Mouse (Mus musculus): ENCODE data around the gene D930048N14Rik. TPM values are rescaled to one million over a fixed set of nuclear protein-coding genes. Genes with fewer than 3 reads are reported as not detected.
"Not testable (repeated sequence)": the region's sequence is repeated elsewhere in the genome, so short reads cannot be mapped to it uniquely, and the experiment has no call there.

Gene D930048N14Rik
- polyA plus RNA-seq, 1 experiment from 2014 or later = 3.5 TPM

- 0 out of 2 replicates have a peak, but pooled peaks have one; percentile 7 for ATAC-seq (ENCODE audit: low FRiP score, low read depth)
- no peaks in the 10 kb centered on the region for H3K36me3 ChIP-seq
- peaks cover 25% of the 10 kb centered on the region for H3K4me1 ChIP-seq
- 35% methylated on average over 7 of the region's 7 CpGs for WGBS
- H3K9ac ChIP-seq = peak overlapping the region; percentile 1; the same call in 1 of the 2 replicates
- no peak overlapping the region for H3K4me3 ChIP-seq
- H3K4me2 ChIP-seq (replicated peaks) = peak overlapping the region; percentile 32
- H3K27ac ChIP-seq = peak overlapping the region; percentile 69
- H3K9me3 ChIP-seq = no peaks in the 10 kb centered on the region
- no peaks in the 10 kb centered on the region for H3K27me3 ChIP-seq
Observed at GRCm38 (mm10) chr11:51658291-51658690, 7.5 kb downstream of the D930048N14Rik start.

GRCm38 (mm10) chr11:51658705-51659104, 8.0 kb downstream of the D930048N14Rik start:
- Histone ChIP-seq H3K4me1 (peaks cover 25% of the 10 kb centered on the region), H3K36me3 (no peaks in the 10 kb centered on the region), H3K9ac (peak overlapping the region; percentile 1; the same call in 1 of the 2 replicates), H3K9me3 (no peaks in the 10 kb centered on the region), H3K27ac (peak overlapping the region; percentile 69), H3K27me3 (no peaks in the 10 kb centered on the region), H3K4me2 (replicated peaks) (peak overlapping the region; percentile 32), H3K4me3 (no peak overlapping the region)
- peak; percentile 91 for ATAC-seq (ENCODE audit: low FRiP score, low read depth)
- WGBS = 28% methylated on average over 6 of the region's 6 CpGs

GRCm38 (mm10) chr11:51661867-51662365, 11.2 kb downstream of the D930048N14Rik start:
- no peak for ATAC-seq (ENCODE audit: low FRiP score, low read depth)
- no peak overlapping the region for H3K27ac ChIP-seq
- H3K4me2 ChIP-seq (replicated peaks) = no peak overlapping the region
- H3K4me1 ChIP-seq = peaks cover 21% of the 10 kb centered on the region
- H3K27me3 ChIP-seq = no peaks in the 10 kb centered on the region
- no peaks in the 10 kb centered on the region for H3K9me3 ChIP-seq
- H3K9ac ChIP-seq = no peak overlapping the region
- no peaks in the 10 kb centered on the region for H3K36me3 ChIP-seq
- 79% methylated on average over 16 of the region's 16 CpGs for WGBS
- no peak overlapping the region for H3K4me3 ChIP-seq

- no peak for ATAC-seq (ENCODE audit: low FRiP score, low read depth)
- peaks cover 16% of the 10 kb centered on the region for H3K4me1 ChIP-seq
- 75% methylated on average over 7 of the region's 7 CpGs for WGBS
- H3K27ac ChIP-seq = no peak overlapping the region
- H3K36me3 ChIP-seq = no peaks in the 10 kb centered on the region
- no peak overlapping the region for H3K4me3 ChIP-seq
- no peaks in the 10 kb centered on the region for H3K27me3 ChIP-seq
- no peak overlapping the region for H3K4me2 ChIP-seq (replicated peaks)
- no peaks in the 10 kb centered on the region for H3K9me3 ChIP-seq
- H3K9ac ChIP-seq = no peak overlapping the region
Observed at GRCm38 (mm10) chr11:51662632-51663031, 11.9 kb downstream of the D930048N14Rik start.

- 93% methylated on average over 7 of the region's 7 CpGs for WGBS
- H3K9ac ChIP-seq; H3K27me3 ChIP-seq; H3K4me1 ChIP-seq; H3K9me3 ChIP-seq; H3K36me3 ChIP-seq; H3K4me3 ChIP-seq; H3K27ac ChIP-seq; ATAC-seq (ENCODE audit: low FRiP score, low read depth); H3K4me2 ChIP-seq (replicated peaks): not testable (repeated sequence)
Observed at GRCm38 (mm10) chr11:51664747-51665146, 14.0 kb downstream of the D930048N14Rik start.

- H3K36me3 ChIP-seq = no peaks in the 10 kb centered on the region
- no peaks in the 10 kb centered on the region for H3K27me3 ChIP-seq
Observed at GRCm38 (mm10) chr11:51670846-51671245, 20.1 kb downstream of the D930048N14Rik start.

GRCm38 (mm10) chr11:51671376-51671775, 20.6 kb downstream of the D930048N14Rik start:
- Histone ChIP-seq H3K4me1 (0 out of 2 replicates have a peak, but pooled peaks cover 6% of the 10 kb centered on the region), H3K36me3 (no peaks in the 10 kb centered on the region), H3K9me3 (no peaks in the 10 kb centered on the region), H3K27me3 (no peaks in the 10 kb centered on the region), H3K9ac (no peak overlapping the region), H3K27ac (no peak overlapping the region), H3K4me2 (replicated peaks) (no peak overlapping the region), H3K4me3 (no peak overlapping the region)
- 74% methylated on average over 2 of the region's 2 CpGs for whole genome bisulfite sequencing
- no peak for ATAC-seq (ENCODE audit: low FRiP score, low read depth)

More at GRCm38 (mm10) chr11:51670846-51671245, 20.1 kb downstream of the D930048N14Rik start:
- no peak overlapping the region for H3K4me3 ChIP-seq
- no peak overlapping the region for H3K4me2 ChIP-seq (replicated peaks)
- no peaks in the 10 kb centered on the region for H3K9me3 ChIP-seq
- no peak for ATAC-seq (ENCODE audit: low FRiP score, low read depth)
- H3K4me1 ChIP-seq = 0 out of 2 replicates have a peak, but pooled peaks cover 6% of the 10 kb centered on the region
- no peak overlapping the region for H3K9ac ChIP-seq
- no peak overlapping the region for H3K27ac ChIP-seq
- 89% methylated on average over 7 of the region's 7 CpGs for WGBS

- H3K4me1 ChIP-seq = 0 out of 2 replicates have a peak, but pooled peaks cover 6% of the 10 kb centered on the region
- ATAC-seq (ENCODE audit: low FRiP score, low read depth) = peak; percentile 77; the same call in 1 of the 2 replicates
- no peak overlapping the region for H3K9ac ChIP-seq
- H3K27me3 ChIP-seq = no peaks in the 10 kb centered on the region
- no peak overlapping the region for H3K4me2 ChIP-seq (replicated peaks)
- WGBS = 60% methylated on average over 9 of the region's 9 CpGs
- H3K36me3 ChIP-seq = no peaks in the 10 kb centered on the region
- H3K9me3 ChIP-seq = no peaks in the 10 kb centered on the region
- peak overlapping the region; percentile 48; the same call in 1 of the 2 replicates for H3K27ac ChIP-seq
- H3K4me3 ChIP-seq = no peak overlapping the region
Observed at GRCm38 (mm10) chr11:51673291-51673690, 22.5 kb downstream of the D930048N14Rik start.

- Histone ChIP-seq H3K27me3 (no peaks in the 10 kb centered on the region), H3K9ac (no peak overlapping the region), H3K4me3 (no peak overlapping the region), H3K4me2 (replicated peaks) (no peak overlapping the region), H3K4me1 (0 out of 2 replicates have a peak, but pooled peaks cover 6% of the 10 kb centered on the region), H3K9me3 (no peaks in the 10 kb centered on the region), H3K36me3 (no peaks in the 10 kb centered on the region), H3K27ac (no peak overlapping the region)
- WGBS = 73% methylated on average over 5 of the region's 5 CpGs
- no peak for ATAC-seq (ENCODE audit: low FRiP score, low read depth)
Observed at GRCm38 (mm10) chr11:51675386-51675785, 24.6 kb downstream of the D930048N14Rik start.

GRCm38 (mm10) chr11:51677737-51678418, 27.1 kb downstream of the D930048N14Rik start:
- Histone ChIP-seq H3K4me1 (0 out of 2 replicates have a peak, but pooled peaks cover 9% of the 10 kb centered on the region), H3K9ac (no peak overlapping the region), H3K27ac (no peak overlapping the region), H3K27me3 (no peaks in the 10 kb centered on the region), H3K4me3 (no peak overlapping the region), H3K4me2 (replicated peaks) (no peak overlapping the region), H3K36me3 (no peaks in the 10 kb centered on the region), H3K9me3 (no peaks in the 10 kb centered on the region)
- no peak for ATAC-seq (ENCODE audit: low FRiP score, low read depth)
- WGBS = 52% methylated on average over 6 of the region's 6 CpGs

GRCm38 (mm10) chr11:51679466-51679865, 28.7 kb downstream of the D930048N14Rik start:
- Histone ChIP-seq H3K4me1 (0 out of 2 replicates have a peak, but pooled peaks cover 3% of the 10 kb centered on the region), H3K27me3 (no peaks in the 10 kb centered on the region), H3K27ac (no peak overlapping the region), H3K36me3 (no peaks in the 10 kb centered on the region; the same call in 1 of the 2 replicates), H3K4me3 (no peak overlapping the region), H3K9ac (no peak overlapping the region), H3K9me3 (no peaks in the 10 kb centered on the region), H3K4me2 (replicated peaks) (no peak overlapping the region)
- ATAC-seq (ENCODE audit: low FRiP score, low read depth) = no peak
- 70% methylated on average over 3 of the region's 3 CpGs for WGBS

GRCm38 (mm10) chr11:51681324-51681975, 30.7 kb downstream of the D930048N14Rik start:
- Histone ChIP-seq H3K4me3 (no peak overlapping the region), H3K9me3 (no peaks in the 10 kb centered on the region), H3K27ac (no peak overlapping the region), H3K4me1 (0 out of 2 replicates have a peak, but pooled peaks cover 3% of the 10 kb centered on the region), H3K36me3 (peaks cover 11% of the 10 kb centered on the region), H3K9ac (peak overlapping the region; percentile 43; the same call in 1 of the 2 replicates), H3K4me2 (replicated peaks) (peak overlapping the region; percentile 33), H3K27me3 (no peaks in the 10 kb centered on the region)
- 0 out of 2 replicates have a peak, but pooled peaks have one; percentile 40 for ATAC-seq (ENCODE audit: low FRiP score, low read depth)
- 36% methylated on average over 13 of the region's 13 CpGs for WGBS

Measured in limb, embryonic 13.5 days (tissue).